Mouse (Mus musculus) kidney, adult 2 months (tissue): Measurements from ENCODE around the gene Prg3.

Source experiments
- CTCF ChIP-seq: fragments of 200-500 bp; conservative IDR thresholded peaks from 2 replicates; pipeline ENCODE4 v1.5.1; 2011; ENCODE audit warnings: low read depth, mild to moderate bottlenecking, control low read depth, low read length, moderate library complexity, mixed read lengths; ENCODE audit not compliant: insufficient read depth, insufficient read length
- POLR2A ChIP-seq: fragments of 200-500 bp; IDR thresholded peaks from one replicate; pipeline ENCODE4 v1.6.1; 2011; ENCODE audit warnings: low read depth, low read length, control low read depth

DNA sequence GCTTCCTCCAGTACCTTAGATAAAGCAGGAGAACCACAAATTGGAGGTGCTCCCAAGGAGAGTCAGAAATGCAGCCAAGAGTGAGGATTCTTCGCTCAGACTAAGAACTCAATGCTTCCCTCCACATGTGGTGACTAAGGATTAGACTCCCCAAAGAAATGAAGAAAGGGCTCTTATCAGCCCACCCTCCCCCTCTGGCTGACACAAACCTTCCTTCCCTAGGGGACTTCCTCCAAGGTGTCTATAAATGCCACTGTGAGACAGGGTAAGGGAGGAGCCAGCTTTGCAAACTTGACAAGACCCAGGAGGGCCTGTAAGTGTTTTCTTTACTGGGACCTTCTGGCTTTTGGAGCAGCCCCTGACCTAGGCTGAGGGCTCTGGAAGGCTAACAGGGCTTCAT is 7.8 kb upstream of the Prg3 start, which contains the start of gene Prg2:
- TF ChIP-seq CTCF, result no peak
- no peak for TF ChIP-seq POLR2A
